ENCODE assay signal across 9 mouse cellular contexts in the genomic region with DNA sequence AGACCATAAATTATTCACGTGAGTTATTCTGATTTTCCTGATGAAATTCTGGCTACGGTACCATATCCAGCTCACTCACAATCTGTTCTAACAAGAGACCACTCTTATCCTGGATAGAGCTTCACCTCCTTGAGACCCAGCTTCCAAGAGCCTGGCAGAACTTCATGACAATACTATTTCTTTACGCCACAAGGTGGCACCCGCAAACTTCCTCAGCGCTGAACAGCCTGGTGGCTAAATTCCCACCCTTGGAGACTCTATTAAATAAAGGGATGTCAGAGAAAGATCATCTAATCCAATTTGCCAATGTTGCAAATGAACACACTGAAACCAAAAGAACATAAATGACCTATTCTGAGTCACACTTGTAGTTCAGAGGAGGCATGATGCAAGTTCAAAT. TPM values are rescaled to one million over a fixed set of nuclear protein-coding genes. Genes with fewer than 3 reads are reported as not detected.
DNase-seq lines count a peak whose midpoint lies in the region; ATAC-seq lines count a peak whose summit lies in the region.
"Had no signal": no experiment of that assay in that cellular context is flagged by ENCODE, and none has a peak within 500 bp of the region (broad histone marks: within the 10 kb centered on the region; RNA-seq: fewer than 3 reads in every experiment).

No protein-coding gene starts in this region.

- WGBS in heart, embryonic 11.5 days (ENCODE audit: insufficient replicate concordance) = 15% methylated on average over 5 of the region's 5 CpGs

- no peak overlapping the region for H3K4me2 ChIP-seq in heart, embryonic 11.5 days

- no peaks in the 10 kb centered on the region for H3K4me1 ChIP-seq in heart, embryonic 11.5 days (ENCODE audit: control insufficient read depth, insufficient read depth, low read length)

- H3K4me3 ChIP-seq in heart, embryonic 11.5 days (ENCODE audit: low read depth, low read length) = no peak overlapping the region

- no peaks in the 10 kb centered on the region for H3K27me3 ChIP-seq in heart, embryonic 11.5 days (ENCODE audit: control insufficient read depth, insufficient read depth, low read length)

- no peak for ATAC-seq in heart, embryonic 11.5 days (replicated peaks; ENCODE audit: insufficient number of reproducible peaks, low FRiP score, low TSS enrichment)
- ATAC-seq in megakaryocyte progenitor cell, adult 5-6 weeks (replicated peaks; ENCODE audit: poor library complexity) = peak; percentile 54; the same call in 1 of the 2 replicates

- no peak overlapping the region for H3K9ac ChIP-seq in heart, embryonic 11.5 days (ENCODE audit: low read depth, low read length)

- DNase-seq in heart, adult 9 months (ENCODE audit: low spot score in 2 of 2) = peak; percentile 13 to 56
- DNase-seq in ES-CJ7 (ENCODE audit: low read depth, low spot score) = peak; percentile 60
- DNase-seq in cerebellum, adult 8-10 months = peak; percentile 44
- DNase-seq in frontal cortex, postnatal 36 days (ENCODE audit: low spot score in 2 of 2) = peak; percentile 50 to 76
- DNase-seq in layer of hippocampus, adult 9-11 months = peak; percentile 44
- peak; percentile 14 for DNase-seq in testis, postnatal 14 days (ENCODE audit: low spot score)

- H3K36me3 ChIP-seq in heart, embryonic 11.5 days (ENCODE audit: control insufficient read depth, insufficient read depth, low read length) = no peaks in the 10 kb centered on the region

- H3K9me3 ChIP-seq in heart, embryonic 11.5 days (replicated peaks; ENCODE audit: control insufficient read depth, low read length) = no peaks in the 10 kb centered on the region

- H3K27ac ChIP-seq in heart, embryonic 11.5 days (ENCODE audit: low read depth, low read length) = no peak overlapping the region
- H3K27ac ChIP-seq: macrophage had no signal

RNA-seq across cellular contexts. Expression of a gene that starts 22.8 kb away (rescaled TPM):
- polyA plus RNA-seq in heart, embryonic 11.5 days (2014; fragmentation: Nextera tagmentation; extraction: Ambion mirVana) = 26.2 and 27.4 TPM in 2 replicates
- 0.27 and 0.85 TPM in 2 replicates for total RNA-seq in megakaryocyte progenitor cell, adult 5-6 weeks (2015)
- total RNA-seq in megakaryocyte progenitor cell, adult 5-6 weeks (2017) = 0.24 and 0.83 TPM in 2 replicates
